Mouse (Mus musculus): ENCODE measurements at regions not wholly inside any gene's neighbourhood (a gene's known extent, or its start where the extent isn't known, plus 50 kb on each side); places are given as distances from the start of the nearest gene placed in this dataset.
"Not testable (repeated sequence)": the region's sequence is repeated elsewhere in the genome, so short reads cannot be mapped to it uniquely, and the experiment has no call there.

DNA sequence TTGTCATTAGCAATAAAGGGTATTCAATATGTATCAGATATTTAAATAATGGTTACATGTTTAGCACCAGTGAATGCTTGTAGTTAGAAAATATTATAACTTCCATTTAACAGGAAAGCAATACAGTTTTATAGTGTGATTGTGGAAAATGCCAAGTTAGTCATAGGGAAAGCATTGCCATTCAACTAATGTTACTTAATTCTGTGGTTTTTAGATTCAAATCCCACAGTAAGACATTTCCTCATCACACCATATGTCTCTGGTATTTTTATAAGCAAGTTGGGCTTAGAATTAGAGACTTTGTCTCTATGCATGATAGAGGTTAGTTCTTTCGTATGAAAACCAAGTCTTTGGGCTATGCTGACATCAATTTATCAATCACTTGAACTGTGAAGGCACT lies 133.0 kb downstream of the Prr30 start:
- DNase-seq = no peak

DNA sequence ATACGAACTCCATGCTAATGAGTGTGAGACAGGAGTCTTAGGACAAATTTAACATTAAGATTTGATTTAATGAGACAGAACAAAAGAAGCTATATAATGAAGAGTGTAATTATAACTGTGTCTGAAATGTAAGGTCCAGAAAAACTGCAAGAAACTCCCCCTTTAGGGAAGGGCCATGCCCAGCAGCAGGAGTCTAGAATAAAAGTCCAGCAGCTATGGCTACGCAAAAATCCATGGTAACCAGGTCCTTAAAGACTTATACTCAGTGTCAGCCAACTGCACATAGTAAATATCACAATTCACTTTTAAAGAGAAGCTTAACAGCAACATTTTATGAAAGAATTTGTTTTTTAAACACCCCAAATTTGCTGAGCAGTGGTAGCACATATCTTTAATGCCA lies 143.3 kb downstream of the Prr30 start:
- no peak for DNase-seq

DNA sequence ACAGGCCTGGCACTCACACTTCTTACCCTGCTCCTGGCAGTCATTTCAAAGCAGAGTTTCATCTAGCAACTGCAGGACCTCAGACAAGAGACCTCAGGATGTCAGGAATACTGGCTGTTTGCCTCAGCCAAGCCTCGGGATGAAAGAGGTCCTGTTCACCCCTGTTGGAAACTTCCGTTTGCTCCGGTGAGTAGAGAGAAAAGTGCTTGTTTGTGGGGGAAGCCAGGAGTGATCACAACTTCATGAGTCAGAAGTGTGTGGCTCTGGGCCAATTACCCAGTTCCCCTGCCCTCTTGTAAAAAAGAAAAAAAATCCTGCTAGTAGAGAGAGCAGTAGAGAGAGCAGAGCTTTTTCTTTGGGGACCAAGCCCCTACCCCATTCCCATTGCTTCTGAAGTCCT lies 144.2 kb downstream of the Prr30 start:
- DNase-seq = no peak

DNA sequence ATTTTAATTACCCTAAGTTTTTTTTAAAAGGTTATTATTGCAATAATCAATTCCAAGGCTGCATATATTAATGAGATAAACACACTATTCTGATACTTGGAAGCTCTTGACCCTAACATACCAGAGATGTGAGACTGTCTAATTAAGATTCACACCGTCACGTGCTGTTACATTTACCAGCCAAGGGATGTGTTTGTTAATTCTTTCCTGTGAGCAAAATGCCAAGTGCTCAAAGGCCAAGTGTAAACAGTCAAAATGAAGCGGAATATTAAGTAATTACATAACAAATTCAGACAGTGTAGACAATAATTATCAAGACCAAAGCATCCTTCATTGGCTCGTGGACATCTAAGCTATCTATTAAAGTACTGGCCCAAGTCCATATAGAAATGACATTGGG lies 145.3 kb downstream of the Prr30 start:
- no peak for DNase-seq

DNA sequence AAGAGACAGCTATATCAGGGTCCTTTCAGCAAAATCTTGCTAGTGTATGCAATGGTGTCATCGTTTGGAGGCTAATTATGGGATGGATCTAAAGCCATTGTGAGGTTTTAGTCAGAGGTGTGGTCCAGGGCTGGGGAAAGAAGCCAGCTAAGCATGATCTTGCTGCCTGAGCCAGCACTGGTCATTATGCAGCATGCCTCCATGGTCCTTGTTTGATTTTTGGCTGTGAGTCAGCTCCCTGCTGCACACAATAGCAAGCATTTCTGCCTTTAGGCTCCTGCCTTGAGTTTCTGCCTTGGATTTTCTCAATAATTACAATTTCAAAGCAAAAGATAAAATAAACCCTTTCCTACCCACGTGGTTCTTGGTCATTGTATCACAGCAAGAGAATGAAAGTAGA lies 147.4 kb downstream of the Prr30 start:
- no peak for DNase-seq

DNA sequence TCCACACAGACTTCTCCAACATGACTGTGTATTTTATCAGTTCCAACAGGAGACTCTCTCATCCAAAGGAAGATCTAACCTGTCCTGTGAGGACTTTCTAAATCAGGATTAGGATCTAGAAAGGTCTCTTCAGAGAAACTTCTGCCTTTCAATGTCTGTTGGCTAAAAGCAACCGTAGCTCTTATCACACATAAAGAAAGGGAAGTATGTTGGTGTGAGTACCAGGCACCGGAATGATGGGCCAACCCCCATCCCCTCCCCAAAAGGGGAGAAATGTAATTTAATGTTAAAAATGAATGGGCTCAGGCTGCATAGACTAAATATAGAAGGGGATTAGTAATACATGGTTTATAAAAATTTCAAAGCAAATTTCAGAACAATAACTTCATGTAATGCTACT lies 149.9 kb downstream of the Prr30 start:
- DNase-seq = no peak

DNA sequence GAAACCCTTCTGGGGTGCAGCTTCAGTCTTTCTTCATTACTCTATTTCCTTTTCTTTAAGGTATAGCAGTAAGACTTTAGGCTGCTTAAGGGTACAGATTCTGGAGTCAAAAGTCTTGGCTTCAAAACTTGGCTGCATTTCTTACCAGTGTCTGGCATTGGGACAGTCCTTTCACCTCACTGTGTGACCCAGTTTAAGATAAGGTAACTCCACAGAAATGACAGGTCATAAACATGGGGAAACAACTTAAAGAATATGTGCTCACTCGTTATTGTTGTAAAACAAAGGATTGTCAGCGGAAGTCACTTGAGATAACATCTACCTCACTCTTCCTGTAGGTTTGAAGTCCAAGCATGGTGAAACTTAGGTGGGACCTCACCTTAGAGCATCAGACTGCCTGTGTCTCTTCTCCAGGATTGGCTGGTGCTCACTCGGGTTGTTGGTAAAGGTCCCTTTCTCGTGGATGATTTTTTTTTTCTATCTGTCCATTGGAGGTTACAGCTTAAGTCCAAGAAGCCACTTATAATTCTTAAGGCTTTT lies 150.4 kb downstream of the Prr30 start:
- no peak for DNase-seq

DNA sequence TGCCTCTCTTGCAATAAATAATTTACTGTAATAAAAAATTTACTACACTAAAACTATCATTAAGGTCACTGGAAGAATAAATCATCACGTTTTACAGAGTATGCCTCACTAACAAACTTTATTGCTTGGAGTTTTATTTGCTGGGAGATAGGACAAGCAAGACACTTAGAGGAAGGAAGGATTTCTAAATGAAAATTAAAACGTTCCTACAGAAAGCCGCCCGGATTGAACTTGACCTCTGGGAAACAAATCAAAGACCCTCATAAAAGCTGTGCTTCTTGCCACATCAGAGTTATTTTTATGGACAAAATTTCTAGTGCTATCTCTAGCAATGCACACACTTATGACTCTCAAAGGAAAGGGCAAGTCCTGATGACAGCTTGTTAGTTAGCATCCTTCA lies 156.6 kb downstream of the Prr30 start:
- no peak for DNase-seq

DNA sequence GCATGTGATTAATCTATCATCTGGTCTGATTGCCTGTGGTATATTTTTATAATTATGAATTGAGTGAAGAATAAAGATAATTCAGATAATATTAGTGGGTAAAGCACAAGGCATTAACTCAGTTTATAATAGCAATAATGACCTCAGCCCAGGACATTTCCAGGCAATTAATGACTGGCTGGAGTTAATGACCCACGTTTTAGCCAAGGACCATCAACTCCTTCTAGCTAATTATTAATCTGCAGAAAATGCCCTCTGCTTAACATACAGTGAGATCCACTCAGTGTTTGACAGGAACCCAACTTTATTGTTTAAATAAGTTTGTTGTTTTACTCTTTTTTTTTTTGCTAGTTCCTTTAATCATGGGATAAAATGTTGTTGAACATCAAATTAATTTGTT lies 199.1 kb downstream of the Prr30 start:
- DNase-seq = no peak

DNA sequence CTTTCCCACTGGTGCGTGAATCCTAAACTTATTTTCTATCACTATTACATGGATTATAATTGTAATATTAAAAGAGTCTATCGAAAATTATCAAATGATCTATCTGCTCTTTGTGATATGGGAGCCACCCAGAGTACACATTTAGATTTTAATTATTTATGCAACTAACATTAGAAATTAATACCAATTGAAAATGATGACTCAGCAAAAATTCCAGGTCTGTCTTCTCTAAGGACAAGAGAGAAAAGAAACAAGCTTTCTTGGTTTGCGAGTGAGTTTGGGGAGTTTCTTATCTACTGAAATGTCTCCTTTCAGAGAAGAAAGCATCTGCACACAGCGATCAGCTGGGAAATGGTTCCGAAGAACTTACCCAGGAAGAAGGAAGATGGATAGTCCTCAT lies 219.4 kb downstream of the Prr30 start:
- DNase-seq = no peak

DNA sequence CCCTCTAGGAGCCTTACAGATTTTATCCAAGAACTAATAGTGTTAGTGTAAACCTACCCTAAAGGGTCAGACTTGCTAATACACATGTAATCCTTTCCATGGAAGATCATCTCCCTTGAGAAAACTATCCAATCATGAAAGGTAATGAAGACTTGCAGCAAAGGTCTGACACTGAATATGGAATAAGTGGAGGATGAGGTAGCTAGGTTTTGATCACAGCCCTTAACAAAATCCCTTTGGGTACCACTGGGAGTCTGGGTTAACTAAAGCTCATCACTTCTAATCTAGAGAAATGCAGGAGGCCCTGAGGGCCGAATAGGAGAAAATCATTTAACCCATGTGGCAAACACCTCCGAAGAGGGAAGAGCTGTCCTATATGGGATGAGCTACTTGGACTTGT lies 221.6 kb downstream of the Prr30 start:
- DNase-seq = no peak

DNA sequence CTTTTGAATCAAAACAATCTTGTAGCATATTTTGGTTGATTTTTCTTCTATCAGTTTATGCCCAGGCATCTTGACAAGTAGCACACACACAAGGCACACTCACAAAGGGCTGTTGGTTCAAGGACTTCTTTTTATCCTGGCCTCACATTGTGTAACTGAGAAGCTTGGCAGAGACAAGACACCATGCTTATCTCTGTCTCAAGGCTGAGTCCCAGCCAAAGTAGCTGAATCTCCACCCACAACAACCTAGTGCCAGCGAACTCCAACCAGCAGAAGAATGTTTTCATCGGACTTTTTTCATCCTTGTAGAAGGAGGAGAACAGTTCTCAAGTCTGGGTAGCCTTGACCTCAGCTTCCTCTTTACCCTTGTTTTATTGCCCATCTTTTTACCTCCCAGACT lies 229.2 kb downstream of the Prr30 start:
- DNase-seq = peak; percentile 51

DNA sequence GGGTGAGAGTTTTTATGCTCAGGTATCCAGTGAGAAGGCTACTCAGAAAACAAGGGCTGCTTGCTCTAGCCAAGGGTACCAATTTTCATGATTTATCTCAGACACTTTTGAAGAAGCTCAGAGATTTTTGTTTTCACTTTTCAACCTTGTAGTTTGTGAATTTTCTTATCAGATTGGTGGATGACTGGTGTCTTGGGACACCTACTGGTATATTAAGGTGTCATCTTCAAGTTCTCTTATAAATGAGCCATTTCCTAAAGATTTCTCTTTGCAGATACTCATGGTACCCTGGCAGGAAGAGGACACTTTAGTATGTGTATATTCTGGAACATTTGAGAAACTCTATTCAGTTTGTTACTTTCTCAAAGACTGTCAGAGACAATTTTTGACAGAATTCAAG lies 239.9 kb downstream of the Prr30 start:
- no peak for DNase-seq

DNA sequence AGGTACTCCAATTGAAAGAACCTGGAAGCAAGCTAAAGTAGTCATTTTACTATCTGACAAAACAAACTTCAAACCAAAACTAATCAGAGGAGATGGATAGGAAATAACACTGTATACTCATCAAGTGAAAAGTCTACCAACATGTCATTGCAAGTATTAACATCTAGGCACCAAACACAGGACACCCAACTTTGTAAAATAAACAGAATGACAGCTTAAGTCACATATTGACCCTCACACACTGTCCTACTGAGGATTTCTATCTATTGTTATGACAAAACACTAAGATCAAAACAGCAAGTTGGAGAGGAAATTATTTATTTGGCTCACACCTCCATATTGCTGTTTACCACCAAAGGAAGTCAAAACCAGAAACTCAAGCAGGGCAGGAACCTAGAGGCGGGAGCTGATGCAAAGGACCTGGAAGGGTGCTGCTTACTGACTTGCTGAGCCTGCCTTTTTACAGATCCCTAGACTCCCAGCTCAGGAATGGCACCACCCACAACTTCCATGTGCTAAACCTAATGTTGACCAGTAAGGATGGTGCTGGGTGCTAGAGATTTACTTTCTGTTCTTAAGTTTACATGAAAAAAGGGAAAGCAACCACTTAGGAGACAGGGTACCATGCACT lies 244.2 kb downstream of the Prr30 start:
- DNase-seq = no peak

DNA sequence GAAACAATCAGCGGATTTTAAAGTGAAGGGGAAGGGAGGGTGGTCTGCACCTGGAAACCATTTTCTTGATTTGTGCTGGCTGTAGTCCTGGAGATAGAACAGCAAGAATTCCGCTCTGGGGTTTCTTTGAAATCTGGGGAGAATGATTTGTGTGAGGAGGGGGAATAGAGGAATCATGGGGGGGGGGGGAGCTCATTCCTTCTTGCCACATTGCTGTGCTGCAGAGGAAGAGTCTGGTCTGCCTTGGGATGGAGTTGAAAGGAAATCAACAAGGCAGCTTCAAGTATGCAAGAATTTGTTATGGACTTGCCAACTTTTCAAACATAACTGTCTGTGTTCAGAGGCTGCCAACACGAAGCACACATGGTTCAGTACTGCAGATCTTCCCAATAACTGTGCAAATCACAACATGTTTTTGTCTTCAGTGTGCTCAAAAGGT lies 249.4 kb downstream of the Prr30 start:
- no peak for DNase-seq

DNA sequence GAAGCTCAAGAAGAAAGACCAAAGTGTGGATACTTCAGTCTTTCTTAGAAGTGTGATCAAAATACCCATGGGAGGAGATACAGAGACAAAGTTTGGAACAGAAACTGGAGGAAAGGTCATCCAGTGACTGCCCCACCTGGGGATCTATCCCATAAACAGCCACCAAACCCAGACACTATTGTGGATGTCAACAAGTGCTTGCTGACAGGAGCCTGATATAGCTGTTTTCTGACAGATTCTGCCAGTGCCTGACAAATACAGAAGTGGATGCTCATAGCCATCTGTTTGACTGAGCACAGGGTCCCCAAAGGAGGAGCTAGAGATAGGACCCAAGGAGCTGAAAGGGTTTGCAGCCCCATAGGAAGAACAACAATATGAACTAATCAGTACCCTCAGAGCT lies 252.5 kb downstream of the Prr30 start:
- DNase-seq = not testable (repeated sequence)

DNA sequence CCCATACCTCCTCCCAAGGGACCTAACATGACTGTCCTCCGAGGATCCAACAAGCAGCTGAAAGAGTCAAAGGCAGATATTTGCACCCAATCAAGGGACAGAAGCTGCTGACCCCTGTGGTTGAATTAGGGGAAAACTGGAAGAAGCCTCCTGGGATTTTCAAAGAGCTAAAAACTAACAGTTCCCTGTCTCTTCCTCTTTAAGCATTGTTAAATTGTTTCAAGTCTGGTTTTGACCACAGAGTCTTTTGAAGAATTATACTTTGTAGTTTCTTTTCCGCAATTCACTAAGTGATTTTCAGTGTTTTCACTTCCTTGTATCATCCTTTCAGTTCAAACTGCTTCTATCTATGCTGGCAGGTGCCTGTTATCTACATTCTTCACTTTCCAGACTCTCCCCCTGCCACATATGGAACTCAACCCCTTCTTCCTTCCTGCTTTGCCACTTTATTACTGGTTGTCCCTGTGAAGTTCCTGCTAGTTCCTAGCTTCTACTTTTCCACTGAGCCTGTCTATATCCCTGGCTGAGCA lies 262.7 kb downstream of the Prr30 start:
- no peak for DNase-seq

DNA sequence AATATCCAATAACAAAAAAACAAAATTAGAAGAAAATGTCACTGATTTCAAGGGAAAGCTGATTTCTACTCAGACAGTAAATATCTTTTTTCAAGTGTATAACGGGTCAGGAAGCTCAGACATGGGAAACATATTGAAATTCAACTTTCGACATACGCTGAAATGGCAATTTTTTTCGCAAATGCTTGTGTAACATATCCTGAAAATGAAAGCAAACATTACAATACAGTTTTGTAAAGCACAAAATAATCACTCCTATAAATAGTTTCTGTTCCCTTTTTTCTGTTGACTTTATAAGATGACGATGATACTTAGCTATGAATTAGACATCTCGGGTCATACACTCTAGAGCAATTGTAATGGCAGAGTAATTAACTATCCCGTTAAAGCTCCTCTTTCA lies 265.6 kb downstream of the Prr30 start:
- no peak for DNase-seq

DNA sequence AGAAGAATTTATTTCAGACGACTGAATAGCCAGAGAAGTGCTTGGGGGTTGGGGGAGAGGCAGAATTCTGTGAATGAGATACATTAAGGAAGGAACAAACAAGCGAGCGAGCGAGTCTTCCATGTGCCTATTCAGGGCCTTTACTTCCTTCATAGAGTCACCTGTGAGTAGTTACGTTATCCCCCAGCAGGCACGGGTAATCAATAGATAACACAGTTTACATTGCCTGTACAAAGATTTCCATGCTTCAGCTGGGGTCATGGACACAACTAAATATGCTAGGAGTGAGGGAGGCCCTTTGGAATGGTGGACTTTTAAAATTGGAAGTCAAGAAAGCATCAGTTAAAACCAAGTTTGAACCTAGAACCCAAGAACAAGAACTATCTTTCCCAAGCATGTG lies 275.2 kb downstream of the Prr30 start:
- DNase-seq = no peak

DNA sequence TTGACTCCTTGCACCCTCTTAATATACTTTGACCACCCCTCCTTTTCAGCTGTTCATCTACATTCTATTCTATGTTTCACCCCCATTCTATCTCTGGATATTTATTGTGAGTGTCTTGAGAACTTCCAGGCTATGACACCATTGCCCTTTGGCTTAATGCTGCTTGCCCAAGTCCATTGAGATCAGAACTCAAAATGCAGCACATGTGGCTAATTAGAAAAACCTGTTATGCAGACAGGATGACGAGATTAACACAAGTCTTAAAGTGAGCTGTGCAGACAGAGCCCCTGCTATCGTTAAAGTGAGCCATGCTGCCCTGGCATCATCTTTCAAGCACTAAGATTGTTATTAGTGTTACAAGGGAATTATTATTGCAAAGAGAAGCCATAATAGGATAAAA lies 299.9 kb downstream of the Prr30 start:
- DNase-seq = no peak

DNA sequence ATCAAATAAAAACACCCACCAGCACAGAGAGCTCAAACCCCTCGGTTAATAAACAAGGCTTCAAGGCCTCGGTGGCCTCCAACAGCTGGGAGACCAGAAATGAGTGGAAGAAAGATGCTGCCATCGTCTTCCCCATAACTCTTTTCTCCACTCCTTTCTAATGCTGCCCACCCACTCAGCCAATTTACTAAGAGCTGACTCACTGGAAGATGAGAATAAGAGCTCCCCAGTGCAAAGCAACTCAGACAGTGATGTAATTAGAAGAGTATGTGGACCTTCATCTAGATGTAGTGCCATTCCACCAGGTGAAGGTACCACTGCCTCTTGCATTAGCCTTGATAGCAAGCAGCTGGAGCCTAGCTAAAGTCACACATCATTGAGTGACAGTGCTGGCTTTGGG lies 301.1 kb downstream of the Prr30 start:
- no peak for DNase-seq

DNA sequence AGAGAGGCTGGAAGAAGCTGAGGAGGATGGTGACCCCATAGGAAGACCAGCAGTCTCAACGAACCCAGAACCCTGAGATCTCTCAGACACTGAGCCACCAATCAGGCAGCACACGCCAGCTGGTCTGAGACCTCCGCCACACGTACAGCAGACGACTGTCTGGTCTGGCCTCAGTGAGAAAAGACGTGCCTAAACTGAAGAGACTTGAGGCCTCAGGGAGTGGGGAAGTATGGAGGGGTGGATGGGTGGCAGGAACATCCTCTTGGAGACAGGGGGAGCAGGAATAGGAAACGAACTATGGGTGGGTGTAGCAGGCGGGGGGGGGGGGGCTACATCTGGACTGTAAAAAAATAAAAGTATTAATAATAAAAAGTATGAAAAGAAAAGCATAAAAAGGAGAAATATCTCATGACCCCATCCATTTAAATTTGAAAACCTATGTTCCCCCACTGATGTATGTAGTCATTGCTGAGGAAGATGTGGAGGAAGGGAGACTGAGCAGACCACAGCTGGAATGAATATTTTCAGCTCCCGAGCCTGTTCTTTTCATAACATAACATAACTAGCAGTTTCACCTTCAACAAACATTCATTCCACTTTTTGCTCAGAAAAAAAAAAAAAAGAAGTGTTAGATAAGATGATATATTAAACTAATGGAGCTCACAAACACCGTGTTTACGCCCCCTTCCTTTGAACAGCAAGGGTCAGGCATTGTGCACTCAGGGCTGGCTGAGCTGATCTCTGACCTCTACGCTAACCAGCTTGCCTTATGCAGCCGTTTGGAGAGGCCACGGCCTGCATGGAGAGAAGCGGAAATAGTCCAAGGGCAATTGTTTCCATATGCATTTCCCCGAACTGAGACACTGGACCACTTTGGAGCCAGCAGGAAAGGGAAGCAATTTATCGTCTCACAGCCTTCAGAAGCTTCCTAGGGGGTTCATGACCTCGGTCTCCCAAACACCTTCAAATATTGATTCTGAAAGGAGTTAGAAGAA lies 310.7 kb downstream of the Prr30 start:
- peak; percentile 24 for DNase-seq

DNA sequence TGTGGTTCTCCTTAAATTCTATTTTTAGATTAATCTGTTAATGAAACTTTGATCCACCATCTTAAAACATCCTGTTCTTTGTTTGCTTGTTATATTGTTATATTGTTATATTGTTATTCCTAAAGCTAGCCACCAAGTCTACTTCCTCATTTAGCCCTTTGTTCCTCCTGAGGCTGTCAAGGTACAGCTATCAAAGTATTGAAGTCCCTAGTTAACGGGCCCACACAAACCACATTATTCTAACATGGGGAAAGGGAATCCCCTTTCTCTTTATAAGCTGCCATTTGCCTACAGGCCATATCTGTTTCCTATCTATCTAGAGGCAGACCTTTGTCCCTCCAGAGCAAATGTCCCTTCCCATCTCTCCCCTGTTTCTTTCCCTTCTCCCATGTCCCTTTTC lies 317.0 kb downstream of the Prr30 start:
- DNase-seq = no peak

DNA sequence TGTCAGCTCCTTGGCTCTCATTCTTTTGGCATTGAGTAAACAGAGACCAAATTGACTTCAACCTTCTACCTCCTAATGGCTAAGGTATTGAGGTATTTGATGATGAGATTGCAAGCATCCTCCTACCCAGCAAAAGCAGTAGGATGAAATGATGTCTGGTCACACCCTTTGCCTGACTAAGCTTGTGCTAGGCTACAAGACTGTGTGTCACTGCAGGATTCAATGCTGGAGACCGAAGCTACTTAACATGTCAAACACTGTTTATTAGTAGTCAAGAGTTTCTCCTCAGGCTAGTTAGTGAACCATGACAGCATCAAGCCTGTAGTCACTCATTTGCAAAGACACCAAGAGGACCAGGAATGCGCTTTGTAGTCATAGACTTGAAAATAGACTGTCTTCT lies 320.0 kb downstream of the Prr30 start:
- DNase-seq = no peak

All from lung, postnatal 36 days (tissue).